Mouse (Mus musculus) limb, embryonic 11.5 days (tissue): ENCODE results near the gene Nab2. TPM values are rescaled to one million over a fixed set of nuclear protein-coding genes. Genes with fewer than 3 reads are reported as not detected.

ENCODE experiments used
- ATAC-seq: fragments of 200-750 bp; cut with Nextera tagmentation; 2 replicates; pipeline ENCODE4 v1.8.0; 2017; ENCODE audit warnings: low read depth; ENCODE audit not compliant: insufficient number of reproducible peaks, low FRiP score, low TSS enrichment
- DNase-seq: peaks from one replicate; pipeline ENCODE4 v3.0.0-alpha.2; 2015; ENCODE audit warnings: low spot score
- H3K27ac ChIP-seq: fragments of 300-500 bp; sonication (generic); replicated peaks from 2 replicates; pipeline ENCODE4 v1.5.1; 2014; ENCODE audit warnings: low read depth, mild to moderate bottlenecking, low read length
- H3K27me3 ChIP-seq: fragments of 300-500 bp; sonication (generic); 2 replicates; pipeline ENCODE4 v1.6.1; 2014; ENCODE audit warnings: mild to moderate bottlenecking, low read length, mixed read lengths; ENCODE audit not compliant: control insufficient read depth, insufficient read depth
- H3K36me3 ChIP-seq: fragments of 300-500 bp; sonication (generic); 2 replicates; pipeline ENCODE4 v1.6.1; 2014; ENCODE audit warnings: mild to moderate bottlenecking, low read length, moderate library complexity, mixed read lengths; ENCODE audit not compliant: control insufficient read depth, insufficient read depth
- H3K4me1 ChIP-seq: fragments of 300-500 bp; sonication (generic); 2 replicates; pipeline ENCODE4 v1.6.1; 2014; ENCODE audit warnings: low read length, mixed read lengths; ENCODE audit not compliant: control insufficient read depth, insufficient read depth
- H3K4me2 ChIP-seq: fragments of 300-500 bp; sonication (generic); 2 replicates; pipeline ENCODE4 v1.6.1; 2014; ENCODE audit warnings: low read depth, mild to moderate bottlenecking, moderate library complexity; ENCODE audit not compliant: severe bottlenecking
- H3K4me3 ChIP-seq: fragments of 300-500 bp; sonication (generic); 2 replicates; pipeline ENCODE4 v1.5.1; 2014; ENCODE audit warnings: low read depth, low read length
- H3K9ac ChIP-seq: fragments of 300-500 bp; sonication (generic); 2 replicates; pipeline ENCODE4 v1.6.1; 2014; ENCODE audit warnings: mild to moderate bottlenecking, low read length
- H3K9me3 ChIP-seq: fragments of 300-500 bp; sonication (generic); 2 replicates; pipeline ENCODE4 v1.6.1; 2016; ENCODE audit warnings: low read length; ENCODE audit not compliant: control insufficient read depth
- WGBS: fragments of 180-500 bp; shearing (Covaris S2); extraction: QIAGEN DNeasy Blood & Tissue Kit; methylation state at CpG from one replicate; pipeline ENCODE4 v1.1.7; 2014; 5-methylcytosine and 5-hydroxymethylcytosine counted together
- polyA plus RNA-seq: library from polyadenylated mRNA; unstranded; fragments of >200 nt; fragmentation: Nextera tagmentation; extraction: Ambion mirVana; gene quantifications from 2 replicates; pipeline ENCODE4 v1.2.1, GENCODE M21; 2014

The Nab2 gene
- polyA plus RNA-seq, 1 experiment from 2014 or later, result 12.7 TPM

- 85% methylated on average over 3 of the region's 3 CpGs for WGBS
- no peak overlapping the region for H3K27ac ChIP-seq
- H3K9me3 ChIP-seq, result no peaks in the 10 kb centered on the region; the same call in 1 of the 2 replicates
- DNase-seq (no peak), ATAC-seq (no peak)
- no peak overlapping the region for H3K9ac ChIP-seq
- H3K4me3 ChIP-seq, result no peak overlapping the region
- H3K36me3 ChIP-seq, result no peaks in the 10 kb centered on the region
- no peaks in the 10 kb centered on the region for H3K27me3 ChIP-seq
- no peak overlapping the region for H3K4me2 ChIP-seq
- H3K4me1 ChIP-seq, result 0 out of 2 replicates have a peak, but pooled peaks cover 3% of the 10 kb centered on the region
Observed at GRCm38 (mm10) chr10:127626433-127626832, 41.9 kb downstream of the Nab2 start.

GRCm38 (mm10) chr10:127623439-127624216 lies 44.7 kb downstream of the Nab2 start:
- 92% methylated on average over 6 of the region's 6 CpGs for WGBS
- no peak overlapping the region for H3K27ac ChIP-seq
- H3K9ac ChIP-seq, result no peak overlapping the region
- no peak overlapping the region for H3K4me2 ChIP-seq
- ATAC-seq (no peak), DNase-seq (no peak)
- H3K4me3 ChIP-seq, result no peak overlapping the region
- no peaks in the 10 kb centered on the region; the same call in 1 of the 2 replicates for H3K9me3 ChIP-seq
- no peaks in the 10 kb centered on the region for H3K27me3 ChIP-seq
- peaks cover 16% of the 10 kb centered on the region for H3K4me1 ChIP-seq
- H3K36me3 ChIP-seq, result no peaks in the 10 kb centered on the region

GRCm38 (mm10) chr10:127622661-127623060 lies 45.7 kb downstream of the Nab2 start:
- Histone ChIP-seq H3K9ac (no peak overlapping the region), H3K4me1 (peaks cover 23% of the 10 kb centered on the region), H3K27me3 (no peaks in the 10 kb centered on the region), H3K36me3 (no peaks in the 10 kb centered on the region), H3K27ac (no peak overlapping the region), H3K4me2 (no peak overlapping the region), H3K4me3 (no peak overlapping the region), H3K9me3 (no peaks in the 10 kb centered on the region; the same call in 1 of the 2 replicates)
- DNase-seq (no peak), ATAC-seq (no peak)
- WGBS, result 70% methylated on average over 4 of the region's 4 CpGs

DNA sequence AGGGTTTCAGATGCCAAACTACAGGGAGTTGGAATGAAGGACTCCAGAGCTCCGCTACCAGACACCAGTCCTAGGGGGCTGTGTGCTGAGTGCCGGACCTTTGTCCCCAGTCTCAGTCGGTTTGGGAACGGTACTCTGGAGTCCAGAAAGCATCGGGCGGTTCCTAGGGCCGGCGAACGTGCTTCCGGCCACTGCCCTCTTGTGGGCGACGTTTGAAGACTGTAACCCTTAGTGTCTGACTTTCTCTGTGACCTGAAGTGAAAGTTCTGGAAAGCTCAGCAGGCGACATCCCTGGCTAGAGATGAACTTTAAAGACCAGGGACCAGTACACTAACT lies 46.3 kb downstream of the Nab2 start:
- H3K4me1 ChIP-seq, result peaks cover 29% of the 10 kb centered on the region
- WGBS, result under 1% methylated on average over 13 of the region's 13 CpGs
- H3K9me3 ChIP-seq, result no peaks in the 10 kb centered on the region; the same call in 1 of the 2 replicates
- DNase-seq (peak; percentile 73), ATAC-seq (peak; percentile 1; the same call in 1 of the 2 replicates)
- peak overlapping the region; percentile 96 for H3K27ac ChIP-seq
- H3K4me3 ChIP-seq, result peak overlapping the region; percentile 85
- peak overlapping the region; percentile 93 for H3K4me2 ChIP-seq
- H3K36me3 ChIP-seq, result no peaks in the 10 kb centered on the region
- peak overlapping the region; percentile 78 for H3K9ac ChIP-seq
- no peaks in the 10 kb centered on the region for H3K27me3 ChIP-seq

GRCm38 (mm10) chr10:127621191-127622056 lies 46.9 kb downstream of the Nab2 start:
- H3K27ac ChIP-seq, result peak overlapping the region; percentile 96
- H3K9me3 ChIP-seq, result no peaks in the 10 kb centered on the region
- H3K4me1 ChIP-seq, result peaks cover 33% of the 10 kb centered on the region
- WGBS, result under 1% methylated on average over 36 of the region's 39 CpGs
- peak; percentile 87 for ATAC-seq
- peak overlapping the region; percentile 93 for H3K4me2 ChIP-seq
- H3K36me3 ChIP-seq, result no peaks in the 10 kb centered on the region
- peak overlapping the region; percentile 78 for H3K9ac ChIP-seq
- DNase-seq, result peak; percentile 90
- H3K4me3 ChIP-seq, result peak overlapping the region; percentile 85
- H3K27me3 ChIP-seq, result no peaks in the 10 kb centered on the region

DNA sequence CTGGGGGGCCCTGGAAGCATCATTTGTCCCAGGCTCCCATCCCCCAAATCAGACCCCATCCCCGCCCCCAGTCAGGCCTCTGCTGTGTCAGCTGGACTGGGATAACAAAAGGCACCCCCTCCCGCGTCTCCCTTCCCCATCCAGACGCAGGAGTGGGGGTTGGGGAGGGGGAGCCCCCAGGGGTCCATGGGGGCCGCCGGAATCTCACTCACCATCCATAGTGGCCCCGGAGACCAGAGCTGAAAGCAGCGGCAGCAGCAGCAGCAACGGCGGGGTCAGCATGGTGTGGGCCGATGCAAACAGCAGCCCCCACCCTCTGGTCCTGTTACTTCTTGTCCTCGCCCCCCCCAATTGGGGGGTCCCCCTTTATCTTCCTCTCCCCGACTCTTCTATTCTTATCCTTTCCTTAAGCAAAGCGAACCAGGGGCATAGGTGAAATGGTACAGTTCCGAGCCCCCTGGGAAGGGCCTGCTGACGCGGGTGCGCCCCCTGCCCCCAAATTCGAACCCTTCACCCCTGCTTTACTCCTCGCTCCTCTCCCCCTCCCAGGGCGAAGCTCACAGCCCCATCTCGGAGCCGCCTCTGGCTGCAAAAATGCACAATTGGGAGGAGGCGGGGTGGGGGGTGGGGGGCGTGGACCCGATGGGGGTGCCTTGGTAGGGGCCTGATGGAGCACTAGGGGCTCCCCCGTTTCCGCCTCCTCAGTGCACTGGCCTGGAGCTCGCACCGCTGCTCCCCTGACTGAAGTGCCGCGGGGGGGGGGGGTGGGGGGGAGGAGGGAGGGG lies 47.8 kb downstream of the Nab2 start, which contains the start of gene Lrp1:
Lrp1 (minus strand) TSS at position 743 of the 785 bp plus-strand sequence.
- under 1% methylated on average over 26 of the region's 32 CpGs for WGBS
- Histone ChIP-seq H3K4me2 (peak within 1 kb of the TSS; percentile 93), H3K4me1 (peaks cover 41% of the 10 kb centered on the region), H3K27ac (peak within 1 kb of the TSS; percentile 96), H3K4me3 (peak within 1 kb of the TSS; percentile 85), H3K9me3 (no peaks in the 10 kb centered on the region), H3K27me3 (no peaks in the 10 kb centered on the region), H3K36me3 (no peaks in the 10 kb centered on the region), H3K9ac (peak within 1 kb of the TSS; percentile 84)
- ATAC-seq, result peak; percentile 81
- DNase-seq, result peak; percentile 76

DNA sequence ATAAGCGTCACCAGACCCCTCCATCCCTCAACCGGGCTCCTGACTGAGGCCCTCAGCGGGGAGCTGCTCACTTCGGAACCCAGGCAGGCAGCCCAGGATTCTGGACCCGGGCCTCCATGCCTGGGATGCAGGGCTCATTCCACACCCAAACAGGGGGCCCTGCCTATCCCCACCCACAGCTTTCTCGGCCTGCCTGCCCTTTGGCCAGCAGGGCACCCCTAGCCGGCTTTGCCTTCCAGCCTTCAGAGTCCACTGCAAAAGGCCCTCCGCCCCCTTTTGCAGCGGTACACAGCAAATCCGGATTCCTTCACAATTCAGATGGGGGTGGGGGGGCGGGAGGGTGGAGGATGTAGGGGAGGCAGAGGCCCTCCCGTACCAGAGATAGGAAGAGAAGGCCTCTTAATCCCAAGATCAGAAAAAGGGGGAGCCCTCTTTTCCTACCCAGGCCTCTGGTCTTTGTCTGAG lies 48.4 kb downstream of the Nab2 start:
- Histone ChIP-seq H3K4me2 (peak overlapping the region; percentile 93), H3K9ac (peak overlapping the region; percentile 84), H3K4me1 (peaks cover 48% of the 10 kb centered on the region), H3K27me3 (no peaks in the 10 kb centered on the region), H3K4me3 (peak overlapping the region; percentile 85), H3K27ac (peak overlapping the region; percentile 88), H3K9me3 (no peaks in the 10 kb centered on the region), H3K36me3 (no peaks in the 10 kb centered on the region)
- ATAC-seq (0 out of 2 replicates have a peak, but pooled peaks have one; percentile 1), DNase-seq (peak; percentile 59)
- whole genome bisulfite sequencing, result 1% methylated on average over 12 of the region's 12 CpGs
